Mouse (Mus musculus) Patski (cell line): Measurements from ENCODE around the gene Bcs1l. TPM values are rescaled to one million over a fixed set of nuclear protein-coding genes. Genes with fewer than 3 reads are reported as not detected.
A peak's percentile ranks its signal among the peaks of the same experiment; 100 is the strongest.

Experiments
- ATAC-seq: fragments of 100-300 bp; one replicate; pipeline ENCODE4 v1.8.0; 2021
- CTCF ChIA-PET: fragments of 350-600 bp; sonication (Branson Sonifier 250); formaldehyde crosslinking; loops from one replicate; lab custom pipeline; 2022; ENCODE audit warnings: inconsistent platforms; lab: Charles Lee
- POLR2A ChIA-PET: fragments of 350-600 bp; sonication (Branson Sonifier 250); formaldehyde crosslinking; loops from one replicate; lab custom pipeline; 2022; ENCODE audit warnings: antibody characterized with exemption, inconsistent platforms; lab: Charles Lee
- DNase-seq: peaks from one replicate; pipeline ENCODE4 v3.0.0-alpha.2; 2011; ENCODE audit warnings: low read depth, low spot score
- H3K27me3 ChIP-seq: fragments of 371-371 bp; one replicate; pipeline ENCODE4 v1.5.1; 2021
- CTCF ChIP-seq: fragments of 100-300 bp; IDR thresholded peaks from one replicate; pipeline ENCODE4 v1.5.1; 2021
- in situ Hi-C: fragments of 300-500 bp; cut with MboI; formaldehyde crosslinking; loops from 3 replicates; pipeline ENCODE4 v1.11.1; 2018; ENCODE audit warnings: low pct_unique_long_range_greater_than_20kb, mixed read lengths
- polyA plus RNA-seq: library from polyadenylated mRNA; unstranded; gene quantifications from one replicate; pipeline ENCODE4 v1.2.3, GENCODE M21; 2021

Bcs1l gene
- polyA plus RNA-seq = 24.9 TPM

- ATAC-seq (peak; percentile 88), DNase-seq (peak; percentile 97)
- in situ Hi-C loops = no loop called here
- ChIA-PET CTCF (no interaction called here), POLR2A (interaction anchor here (2.3 kb wide), 1 partner anchor 13 kb away, joined by 9 read pairs; the partner anchor contains the start of genes Rnf25 and Stk36)
- H3K27me3 ChIP-seq = no peaks in the 10 kb centered on the region
- TF ChIP-seq CTCF = no peak
Observed at GRCm38 (mm10) chr1:74587773-74588445, at the start of gene Bcs1l, which contains the start of gene Zfp142. Gene Bcs1l, plus strand, starts transcription at chr1:74588289. Gene Zfp142, minus strand, starts transcription at chr1:74588246.

- in situ Hi-C loops = no loop called here
Observed at GRCm38 (mm10) chr1:74538650-74539049, 49.4 kb upstream of the Bcs1l start.

GRCm38 (mm10) chr1:74542451-74542961 is 45.6 kb upstream of the Bcs1l start, which contains the start of gene Plcd4:
Gene Plcd4, plus strand, starts transcription at chr1:74542888.
- no peak for ATAC-seq
- in situ Hi-C loops = no loop called here
- peaks cover 25% of the 10 kb centered on the region for H3K27me3 ChIP-seq
- TF ChIP-seq CTCF = no peak
- POLR2A ChIA-PET = no interaction called here
- DNase-seq = no peak
- CTCF ChIA-PET = no interaction called here

More at GRCm38 (mm10) chr1:74538650-74539049, 49.4 kb upstream of the Bcs1l start:
- peaks cover 9% of the 10 kb centered on the region for H3K27me3 ChIP-seq
- ChIA-PET POLR2A (interaction anchor here (0.6 kb wide), 1 partner anchor 11 kb away, joined by 4 read pairs; no protein-coding TSS in a partner anchor), CTCF (interaction anchor here (0.8 kb wide), 1 partner anchor 9 kb away, joined by 3 read pairs; no protein-coding TSS in a partner anchor)
- no peak for TF ChIP-seq CTCF
- DNase-seq = no peak
- ATAC-seq = no peak

GRCm38 (mm10) chr1:74544184-74544583 is 43.9 kb upstream of the Bcs1l start, which contains the start of gene Usp37:
Gene Usp37, minus strand, starts transcription at chr1:74544284.
- CTCF ChIA-PET = no interaction called here
- TF ChIP-seq CTCF = no peak
- H3K27me3 ChIP-seq = peaks cover 25% of the 10 kb centered on the region
- DNase-seq = no peak
- POLR2A ChIA-PET = no interaction called here
- ATAC-seq = no peak
- in situ Hi-C loops = no loop called here

- ChIA-PET POLR2A (no interaction called here), CTCF (no interaction called here)
- no peaks in the 10 kb centered on the region for H3K27me3 ChIP-seq
- ATAC-seq = no peak
- no peak for TF ChIP-seq CTCF
- in situ Hi-C loops = no loop called here
- DNase-seq = no peak
Observed at GRCm38 (mm10) chr1:74559061-74559460, 29.0 kb upstream of the Bcs1l start.

GRCm38 (mm10) chr1:74565834-74566233 is 22.3 kb upstream of the Bcs1l start:
- CTCF ChIA-PET = no interaction called here
- ATAC-seq = no peak
- H3K27me3 ChIP-seq = no peaks in the 10 kb centered on the region
- POLR2A ChIA-PET = no interaction called here
- in situ Hi-C loops = no loop called here
- DNase-seq = no peak
- TF ChIP-seq CTCF = no peak

- ChIA-PET CTCF (interaction anchor here (1.5 kb wide), 1 partner anchor 7 kb away, joined by 3 read pairs; no protein-coding TSS in a partner anchor), POLR2A (no interaction called here)
- no peak for TF ChIP-seq CTCF
- ATAC-seq (no peak), DNase-seq (no peak)
- H3K27me3 ChIP-seq = no peaks in the 10 kb centered on the region
- in situ Hi-C loops = no loop called here
Observed at GRCm38 (mm10) chr1:74569739-74570719, 18.1 kb upstream of the Bcs1l start.

GRCm38 (mm10) chr1:74582621-74583020 is 5.5 kb upstream of the Bcs1l start:
- ATAC-seq (no peak), DNase-seq (no peak)
- in situ Hi-C loops = no loop called here
- H3K27me3 ChIP-seq = no peaks in the 10 kb centered on the region
- CTCF ChIA-PET = no interaction called here
- TF ChIP-seq CTCF = no peak
- POLR2A ChIA-PET = no interaction called here

- no peak for ATAC-seq
- TF ChIP-seq CTCF = no peak
- in situ Hi-C loops = no loop called here
- H3K27me3 ChIP-seq = no peaks in the 10 kb centered on the region
- DNase-seq = no peak
- ChIA-PET POLR2A (interaction anchor here (1.2 kb wide), 1 partner anchor 32 kb away, joined by 4 read pairs; no protein-coding TSS in a partner anchor), CTCF (no interaction called here)
Observed at GRCm38 (mm10) chr1:74584616-74585398, 3.3 kb upstream of the Bcs1l start.
